Mouse (Mus musculus) midbrain, embryonic 16.5 days (tissue): Measurements from ENCODE around the gene P4ha3. TPM values are rescaled to one million over a fixed set of nuclear protein-coding genes. Genes with fewer than 3 reads are reported as not detected.
"Not testable (repeated sequence)": the region's sequence is repeated elsewhere in the genome, so short reads cannot be mapped to it uniquely, and the experiment has no call there.

Source experiments
- ATAC-seq: fragments of 200-750 bp; cut with Nextera tagmentation; 2 replicates; pipeline ENCODE4 v1.8.0; 2017; ENCODE audit warnings: moderate TSS enrichment
- H3K27ac ChIP-seq: fragments of 300-500 bp; sonication (generic); 2 replicates; pipeline ENCODE4 v1.5.1; 2014; ENCODE audit warnings: mild to moderate bottlenecking, low read length, mixed read lengths
- H3K27me3 ChIP-seq: fragments of 300-500 bp; sonication (generic); 2 replicates; pipeline ENCODE4 v1.6.1; 2014; ENCODE audit warnings: low read depth, low read length, mixed read lengths; ENCODE audit not compliant: control insufficient read depth, insufficient read depth
- H3K36me3 ChIP-seq: fragments of 300-500 bp; sonication (generic); 2 replicates; pipeline ENCODE4 v1.6.1; 2014; ENCODE audit warnings: mild to moderate bottlenecking, low read length, moderate library complexity, mixed read lengths; ENCODE audit not compliant: control insufficient read depth, insufficient read depth
- H3K4me1 ChIP-seq: fragments of 300-500 bp; sonication (generic); 2 replicates; pipeline ENCODE4 v1.6.1; 2014; ENCODE audit warnings: mild to moderate bottlenecking, low read length, mixed read lengths; ENCODE audit not compliant: control insufficient read depth, insufficient read depth
- H3K4me2 ChIP-seq: fragments of 300-500 bp; sonication (generic); 2 replicates; pipeline ENCODE4 v1.6.1; 2014; ENCODE audit warnings: mild to moderate bottlenecking, low read length, mixed read lengths
- H3K4me3 ChIP-seq: fragments of 300-500 bp; sonication (generic); 2 replicates; pipeline ENCODE4 v1.5.1; 2014; ENCODE audit warnings: low read depth, mild to moderate bottlenecking, low read length, moderate library complexity, mixed read lengths
- H3K9ac ChIP-seq: fragments of 300-500 bp; sonication (generic); 2 replicates; pipeline ENCODE4 v1.6.1; 2014; ENCODE audit warnings: low read depth, low read length, mixed read lengths
- H3K9me3 ChIP-seq: fragments of 300-500 bp; sonication (generic); replicated peaks from 2 replicates; pipeline ENCODE4 v1.6.1; 2014; ENCODE audit warnings: mild to moderate bottlenecking, low read length, mixed read lengths; ENCODE audit not compliant: control insufficient read depth, poor library complexity, severe bottlenecking
- WGBS: fragments of 180-500 bp; shearing (Covaris S2); extraction: QIAGEN DNeasy Blood & Tissue Kit; methylation state at CpG from one replicate; pipeline ENCODE4 v1.1.7; 2014; 5-methylcytosine and 5-hydroxymethylcytosine counted together
- polyA plus RNA-seq: library from polyadenylated mRNA; unstranded; fragments of >200 nt; fragmentation: Nextera tagmentation; extraction: Ambion mirVana; gene quantifications from 2 replicates; pipeline ENCODE4 v1.2.1, GENCODE M21; 2015

The P4ha3 gene
- polyA plus RNA-seq, result 6.3 and 6.9 TPM in 2 replicates

GRCm38 (mm10) chr7:100285383-100285782 is at the start of gene P4ha3:
Gene P4ha3 (plus strand): TSS chr7:100285520.
- WGBS, result under 1% methylated on average over 44 of the region's 53 CpGs
- no peaks in the 10 kb centered on the region for H3K9me3 ChIP-seq
- H3K9ac ChIP-seq, result peak within 1 kb of the TSS; percentile 77
- H3K4me3 ChIP-seq, result peak within 1 kb of the TSS; percentile 57
- no peaks in the 10 kb centered on the region for H3K36me3 ChIP-seq
- no peak within 1 kb of the TSS for H3K27ac ChIP-seq
- H3K27me3 ChIP-seq, result peaks cover 3% of the 10 kb centered on the region; the same call in 1 of the 2 replicates
- H3K4me2 ChIP-seq, result peak within 1 kb of the TSS; percentile 97
- peaks cover 20% of the 10 kb centered on the region for H3K4me1 ChIP-seq
- peak; percentile 66 for ATAC-seq

GRCm38 (mm10) chr7:100238271-100238670 is 47.0 kb upstream of the P4ha3 start:
- Histone ChIP-seq H3K4me1 (peaks cover 8% of the 10 kb centered on the region; the same call in 1 of the 2 replicates), H3K4me3 (no peak overlapping the region), H3K9ac (no peak overlapping the region), H3K27ac (no peak overlapping the region), H3K27me3 (no peaks in the 10 kb centered on the region), H3K4me2 (no peak overlapping the region), H3K36me3 (no peaks in the 10 kb centered on the region), H3K9me3 (no peaks in the 10 kb centered on the region)
- no peak for ATAC-seq
- 89% methylated on average over 1 of the region's 1 CpGs for WGBS

GRCm38 (mm10) chr7:100240601-100241000 is 44.7 kb upstream of the P4ha3 start:
- Histone ChIP-seq H3K9me3 (no peaks in the 10 kb centered on the region), H3K4me2 (no peak overlapping the region), H3K4me3 (no peak overlapping the region), H3K36me3 (no peaks in the 10 kb centered on the region), H3K27ac (no peak overlapping the region), H3K27me3 (no peaks in the 10 kb centered on the region), H3K9ac (no peak overlapping the region), H3K4me1 (no peaks in the 10 kb centered on the region; the same call in 1 of the 2 replicates)
- 80% methylated on average over 2 of the region's 2 CpGs for WGBS
- no peak for ATAC-seq

- H3K36me3 ChIP-seq, result no peaks in the 10 kb centered on the region
- H3K9ac ChIP-seq, result no peak overlapping the region
- H3K9me3 ChIP-seq, result no peaks in the 10 kb centered on the region
- H3K27ac ChIP-seq, result no peak overlapping the region
- H3K4me1 ChIP-seq, result no peaks in the 10 kb centered on the region
- H3K4me2 ChIP-seq, result no peak overlapping the region
- H3K4me3 ChIP-seq, result no peak overlapping the region
- no peaks in the 10 kb centered on the region for H3K27me3 ChIP-seq
- WGBS, result 81% methylated on average over 1 of the region's 1 CpGs
- ATAC-seq, result no peak
Measured at GRCm38 (mm10) chr7:100243007-100243406, 42.3 kb upstream of the P4ha3 start.

DNA sequence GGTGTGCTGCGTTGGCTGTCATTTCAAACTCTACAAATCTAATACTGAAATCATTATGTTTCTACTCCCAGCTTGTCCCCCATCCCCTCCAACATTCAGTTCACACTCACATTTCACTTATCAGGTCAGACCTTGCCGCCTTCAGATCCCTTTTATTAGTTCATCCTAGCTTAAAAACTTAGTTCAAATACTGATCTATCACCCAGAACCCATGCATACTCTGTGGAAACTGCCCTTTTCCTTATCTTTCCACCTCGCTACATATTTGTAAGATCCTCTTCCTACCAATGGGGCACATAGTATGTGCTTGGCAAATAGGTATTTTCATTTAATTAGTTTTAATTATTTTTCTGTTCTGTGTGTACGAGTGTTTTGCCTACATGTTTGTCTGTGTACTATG is 41.1 kb upstream of the P4ha3 start:
- H3K9me3 ChIP-seq, result no peaks in the 10 kb centered on the region
- no peaks in the 10 kb centered on the region for H3K27me3 ChIP-seq
- H3K4me3 ChIP-seq, result no peak overlapping the region
- no peaks in the 10 kb centered on the region for H3K4me1 ChIP-seq
- WGBS, result 92% methylated on average over 4 of the region's 4 CpGs
- no peak overlapping the region for H3K9ac ChIP-seq
- no peak for ATAC-seq
- H3K36me3 ChIP-seq, result no peaks in the 10 kb centered on the region
- no peak overlapping the region for H3K4me2 ChIP-seq
- H3K27ac ChIP-seq, result no peak overlapping the region

DNA sequence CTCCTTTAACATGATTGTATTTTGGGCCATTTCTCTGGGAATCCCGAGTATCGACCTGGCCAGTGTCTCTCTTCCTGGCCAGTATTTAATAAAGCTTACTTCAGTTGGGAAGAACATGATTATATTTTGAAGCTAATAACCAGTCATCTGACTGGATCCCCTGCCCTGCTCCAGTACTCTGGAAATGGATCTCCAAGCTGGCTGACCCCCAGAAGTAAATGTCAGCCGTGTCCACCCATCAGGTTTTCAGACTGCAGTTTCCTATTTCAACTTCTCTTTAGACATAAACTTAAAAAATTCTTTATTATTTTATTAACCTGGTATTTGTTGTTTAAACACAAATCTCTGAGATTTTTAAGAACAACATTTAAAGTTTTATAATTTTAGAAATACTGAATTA is 40.1 kb upstream of the P4ha3 start:
- H3K4me2 ChIP-seq, result no peak overlapping the region
- no peak overlapping the region for H3K4me3 ChIP-seq
- no peaks in the 10 kb centered on the region for H3K36me3 ChIP-seq
- no peak for ATAC-seq
- no peak overlapping the region for H3K9ac ChIP-seq
- H3K4me1 ChIP-seq, result no peaks in the 10 kb centered on the region
- WGBS, result 90% methylated on average over 3 of the region's 3 CpGs
- H3K9me3 ChIP-seq, result no peaks in the 10 kb centered on the region
- no peak overlapping the region for H3K27ac ChIP-seq
- H3K27me3 ChIP-seq, result no peaks in the 10 kb centered on the region

GRCm38 (mm10) chr7:100250667-100251066 is 34.7 kb upstream of the P4ha3 start:
- Histone ChIP-seq H3K4me2 (no peak overlapping the region), H3K36me3 (peaks cover 19% of the 10 kb centered on the region), H3K4me1 (no peaks in the 10 kb centered on the region), H3K4me3 (no peak overlapping the region), H3K27me3 (no peaks in the 10 kb centered on the region), H3K9ac (no peak overlapping the region), H3K27ac (no peak overlapping the region), H3K9me3 (no peaks in the 10 kb centered on the region)
- WGBS, result 95% methylated on average over 5 of the region's 5 CpGs
- ATAC-seq, result no peak

- Histone ChIP-seq H3K27me3 (no peaks in the 10 kb centered on the region), H3K36me3 (peaks cover 19% of the 10 kb centered on the region), H3K4me3 (no peak overlapping the region), H3K27ac (no peak overlapping the region), H3K9ac (no peak overlapping the region), H3K9me3 (no peaks in the 10 kb centered on the region), H3K4me2 (no peak overlapping the region), H3K4me1 (no peaks in the 10 kb centered on the region)
- WGBS, result 87% methylated on average over 3 of the region's 3 CpGs
- no peak for ATAC-seq
Measured at GRCm38 (mm10) chr7:100262350-100262749, 23.0 kb upstream of the P4ha3 start.

DNA sequence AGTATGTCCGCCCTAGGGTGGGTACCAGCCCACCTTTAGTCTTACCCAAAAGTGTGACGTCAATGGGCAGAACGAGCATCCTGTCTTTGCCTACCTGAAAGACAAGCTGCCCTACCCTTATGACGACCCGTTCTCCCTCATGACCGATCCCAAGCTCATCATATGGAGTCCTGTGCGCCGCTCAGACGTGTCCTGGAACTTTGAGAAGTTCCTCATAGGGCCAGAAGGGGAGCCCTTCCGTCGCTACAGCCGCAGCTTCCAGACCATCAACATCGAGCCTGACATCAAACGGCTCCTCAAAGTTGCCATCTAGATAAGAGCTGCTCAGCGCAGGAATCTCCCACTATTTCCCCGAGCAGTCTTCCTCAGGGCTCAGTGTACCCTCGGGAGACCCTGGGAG is 20.4 kb upstream of the P4ha3 start:
- H3K9ac ChIP-seq, H3K4me2 ChIP-seq, H3K4me3 ChIP-seq, H3K27ac ChIP-seq, H3K4me1 ChIP-seq, H3K27me3 ChIP-seq, H3K9me3 ChIP-seq, ATAC-seq: not testable (repeated sequence)
- WGBS, result 61% methylated on average over 16 of the region's 17 CpGs
- peaks cover 23% of the 10 kb centered on the region for H3K36me3 ChIP-seq
